Mouse (Mus musculus): Measurements from ENCODE around the gene Ndufb4. TPM values are rescaled to one million over a fixed set of nuclear protein-coding genes. Genes with fewer than 3 reads are reported as not detected.
A peak's percentile ranks its signal among the peaks of the same experiment; 100 is the strongest.

The Ndufb4 gene
- total RNA-seq, 2 experiments from 2014 or later, result 70.0 to 84.8 TPM

DNA sequence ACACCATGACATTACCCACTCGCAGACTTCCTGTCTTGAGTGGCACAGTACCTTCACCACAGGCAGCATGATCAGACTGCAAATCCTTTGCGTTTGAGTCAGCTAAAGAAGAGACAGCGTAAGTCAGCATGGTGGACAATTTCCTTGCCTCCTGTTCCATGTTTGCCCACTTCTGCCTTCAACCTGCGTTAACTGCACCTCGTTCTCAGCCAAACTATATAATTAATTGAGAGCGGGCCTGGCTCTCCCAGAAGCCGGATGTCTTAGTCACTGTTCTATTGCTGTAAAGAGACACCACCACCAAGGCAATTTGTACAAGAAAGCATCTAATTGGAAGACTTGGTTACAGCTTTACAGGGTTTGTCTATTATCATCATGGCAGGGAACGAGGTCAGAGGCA, 26.6 kb upstream of the Ndufb4 start:
- no peak for DNase-seq (ENCODE audit: low spot score in 2 of 2)

DNA sequence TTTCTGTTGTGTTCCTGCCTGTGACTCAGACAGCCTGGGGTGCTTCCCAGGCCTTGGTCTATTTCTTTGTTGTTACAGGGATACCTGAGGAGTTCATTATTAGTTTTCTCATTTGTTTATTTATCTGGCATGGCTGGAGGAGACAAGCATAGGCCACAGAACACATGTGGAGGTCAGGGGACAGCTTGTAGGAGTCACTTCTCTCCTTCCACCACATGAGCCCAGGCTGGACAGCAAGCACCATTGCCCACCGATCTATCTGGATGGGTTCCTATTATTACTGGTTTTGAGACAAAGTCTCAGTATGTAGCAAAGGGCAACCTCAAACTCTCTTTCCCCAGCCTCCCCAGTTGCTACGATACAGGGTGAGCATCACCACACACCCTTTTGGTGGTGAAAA, 26.0 kb upstream of the Ndufb4 start:
- no peak for DNase-seq (ENCODE audit: low spot score in 2 of 2)

DNA sequence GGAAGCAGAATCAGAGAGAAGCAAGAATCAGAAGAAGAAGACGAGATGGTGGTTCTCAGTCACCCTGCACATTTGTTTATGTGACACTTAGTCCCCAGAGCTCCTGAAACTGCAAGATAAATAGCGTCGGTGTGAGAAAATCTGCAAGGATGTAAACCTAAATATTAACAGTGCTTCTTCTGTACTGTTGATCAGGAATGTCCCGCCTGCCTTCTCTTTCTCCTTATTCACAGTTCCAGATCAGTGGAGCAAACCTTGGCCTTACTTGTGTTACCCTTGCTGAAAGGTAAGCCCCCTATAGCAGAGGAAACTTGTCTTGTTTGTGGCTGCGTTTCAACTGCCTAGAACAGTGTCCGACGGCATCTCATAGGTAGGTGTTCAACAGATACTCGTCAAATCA, 23.3 kb upstream of the Ndufb4 start:
- no peak for DNase-seq (ENCODE audit: low spot score in 2 of 2)

DNA sequence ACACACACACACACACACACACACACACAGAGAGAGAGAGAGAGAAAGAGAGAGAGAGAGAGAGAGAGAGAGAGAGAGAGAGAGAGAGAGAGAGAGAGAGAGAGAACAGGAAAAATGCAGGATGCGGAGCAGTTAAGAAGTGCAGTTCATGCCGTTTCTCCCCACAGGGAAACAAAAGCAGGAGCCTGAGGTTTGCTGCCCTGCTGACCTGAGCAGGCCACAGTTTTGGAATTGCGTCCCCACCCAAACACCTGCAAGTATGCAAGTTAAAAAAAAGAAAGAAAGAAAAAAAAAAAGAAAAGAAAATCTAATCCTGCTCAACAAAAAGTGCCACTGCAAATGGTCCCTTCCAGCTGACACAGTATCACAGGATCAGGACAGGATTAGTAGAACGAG, 22.4 kb upstream of the Ndufb4 start:
- no peak for DNase-seq (ENCODE audit: low spot score in 2 of 2)

DNA sequence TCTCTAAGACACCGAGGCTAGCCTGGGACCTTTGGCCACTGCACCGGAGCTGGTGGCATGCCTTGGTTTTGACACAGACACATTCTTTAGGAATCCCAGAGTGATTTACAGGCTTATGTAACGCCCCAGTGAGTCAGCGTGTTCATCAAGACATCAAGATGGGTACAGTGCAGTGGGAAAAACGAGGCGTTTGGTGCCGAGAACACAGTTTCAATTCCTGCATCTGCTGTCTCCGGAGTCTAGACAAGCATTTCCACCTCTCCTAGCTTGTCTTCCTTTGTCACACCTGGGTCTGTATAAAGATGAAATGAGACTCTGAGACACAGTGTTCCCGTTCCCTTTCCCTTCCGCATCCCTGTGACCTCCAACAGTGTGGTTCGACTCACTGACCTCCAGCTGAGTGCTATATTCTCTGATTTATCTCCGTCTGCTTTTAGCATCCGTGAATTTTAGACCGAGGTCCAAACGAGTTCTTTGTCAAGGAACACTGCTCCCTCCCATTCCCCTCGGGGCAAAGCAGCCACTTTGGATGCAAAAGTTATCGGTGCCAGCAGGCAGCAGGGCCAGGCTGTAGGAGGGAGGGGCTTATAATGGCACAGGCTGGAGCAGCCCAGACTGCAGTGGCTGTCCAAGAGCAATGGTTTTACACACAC, 21.9 kb upstream of the Ndufb4 start:
- peak in 1 of 2 experiments; percentile 45 for DNase-seq (ENCODE audit: low spot score in 2 of 2)

DNA sequence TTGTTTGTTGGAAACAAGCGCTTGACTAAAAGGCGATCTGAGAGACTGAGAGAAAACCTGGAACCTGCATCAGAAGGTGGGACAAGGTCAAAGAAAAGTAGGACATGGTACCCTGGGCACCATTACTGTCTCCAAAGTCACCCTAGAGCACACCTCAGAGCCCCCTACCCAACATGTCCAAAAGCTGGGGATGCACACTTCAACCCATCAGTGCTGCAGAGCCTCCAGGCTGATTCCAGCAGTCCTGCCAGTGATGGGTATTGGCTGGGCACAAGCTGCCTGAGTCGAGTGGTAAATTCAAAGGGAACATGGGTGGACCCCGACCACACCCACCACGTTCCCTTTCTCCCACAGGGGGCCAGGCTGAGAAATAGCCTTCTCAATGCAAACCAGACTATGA, 21.1 kb upstream of the Ndufb4 start:
- DNase-seq (ENCODE audit: low spot score in 2 of 2), result no peak

DNA sequence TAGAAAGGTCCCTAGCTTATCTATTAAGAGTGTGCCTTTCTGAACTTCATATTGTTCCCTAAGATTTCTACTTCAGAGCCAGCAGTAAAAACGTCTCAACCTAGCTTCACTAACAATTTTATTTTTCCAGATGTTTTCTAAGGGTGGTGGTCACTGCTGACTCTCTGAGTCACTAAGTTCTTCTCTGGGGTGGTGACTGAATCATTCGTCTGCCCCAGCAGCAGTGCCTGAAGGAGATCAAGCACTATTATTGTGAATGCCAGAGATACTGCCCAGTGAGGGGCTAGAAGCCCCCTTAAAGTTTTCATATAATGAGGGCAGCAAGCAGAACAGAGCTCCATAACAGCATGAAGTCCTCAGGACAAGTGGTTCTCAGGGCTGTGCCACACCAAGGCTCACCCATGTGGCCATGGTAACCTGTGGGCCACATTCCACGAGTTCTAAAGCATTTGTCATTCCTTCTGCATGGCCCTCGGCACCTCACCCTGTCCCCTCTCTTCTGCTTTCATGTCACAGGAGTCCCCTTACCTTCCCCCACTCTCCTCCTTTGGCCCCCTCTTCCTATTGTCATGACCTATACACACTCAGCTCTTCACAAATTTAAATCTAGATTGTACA, 16.5 kb upstream of the Ndufb4 start:
- DNase-seq (ENCODE audit: low spot score in 2 of 2), result no peak

DNA sequence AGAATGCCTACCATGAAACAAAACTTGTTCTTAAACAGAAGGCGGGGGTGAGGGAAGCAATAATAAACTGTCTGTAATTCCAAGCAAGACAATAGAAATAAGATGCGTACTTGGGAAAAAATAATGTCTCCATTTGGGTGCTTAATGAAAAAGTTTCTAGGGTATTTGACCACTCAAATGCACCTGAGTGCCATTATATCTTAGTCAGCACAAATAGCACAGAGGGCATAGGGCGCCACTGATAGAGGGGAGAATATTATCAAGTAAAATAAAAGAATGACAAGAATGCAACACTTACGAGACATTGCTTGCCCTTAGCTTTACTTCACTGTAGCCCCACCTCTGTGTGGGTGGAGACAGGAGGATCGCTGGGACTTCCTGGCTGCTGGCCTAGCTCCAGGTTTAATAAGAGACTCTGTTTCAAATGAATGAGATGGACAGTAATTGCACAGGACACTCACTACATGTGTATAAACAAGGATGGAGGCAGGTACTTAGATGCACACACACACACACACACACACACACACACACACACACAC, 11.2 kb upstream of the Ndufb4 start:
- no peak for DNase-seq (ENCODE audit: low spot score in 2 of 2)

DNA sequence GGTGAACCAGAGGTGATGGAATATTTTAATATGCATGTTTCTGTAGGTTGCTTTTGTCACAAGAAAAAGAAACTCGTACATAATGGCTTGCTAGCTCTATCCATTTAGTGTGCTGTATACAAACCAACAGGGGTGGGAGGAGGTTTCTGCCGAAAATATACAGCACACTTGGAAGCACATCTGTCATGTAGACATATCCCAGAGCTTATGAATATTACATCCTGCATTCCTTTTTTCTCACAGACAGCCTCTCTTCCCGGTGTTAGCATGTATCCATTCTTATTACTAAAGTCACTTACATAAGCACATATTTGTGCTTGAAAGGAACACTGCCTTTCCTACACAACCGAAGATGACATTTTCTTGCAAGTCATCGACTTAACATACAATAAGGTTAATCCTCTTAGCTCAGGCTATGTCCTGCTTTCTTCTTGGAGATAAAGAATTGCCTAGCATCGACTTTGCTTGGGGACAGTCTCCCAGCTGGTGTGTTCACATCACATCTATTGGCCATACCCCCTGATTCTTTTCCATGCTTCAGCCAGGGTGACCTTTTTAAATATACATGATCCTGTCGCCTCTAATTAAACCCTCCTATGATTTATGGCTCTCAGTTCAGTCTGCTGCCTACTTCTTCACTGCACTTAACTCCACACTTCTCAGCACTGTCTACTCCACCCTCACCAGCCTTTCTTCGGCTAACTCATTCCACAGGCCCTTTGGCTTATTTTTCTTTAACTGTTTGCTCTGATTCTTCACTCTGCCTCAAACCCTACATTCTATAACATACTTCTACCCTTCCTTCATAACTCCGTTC, 9.6 kb upstream of the Ndufb4 start:
- DNase-seq (ENCODE audit: low spot score in 2 of 2), result no peak

DNA sequence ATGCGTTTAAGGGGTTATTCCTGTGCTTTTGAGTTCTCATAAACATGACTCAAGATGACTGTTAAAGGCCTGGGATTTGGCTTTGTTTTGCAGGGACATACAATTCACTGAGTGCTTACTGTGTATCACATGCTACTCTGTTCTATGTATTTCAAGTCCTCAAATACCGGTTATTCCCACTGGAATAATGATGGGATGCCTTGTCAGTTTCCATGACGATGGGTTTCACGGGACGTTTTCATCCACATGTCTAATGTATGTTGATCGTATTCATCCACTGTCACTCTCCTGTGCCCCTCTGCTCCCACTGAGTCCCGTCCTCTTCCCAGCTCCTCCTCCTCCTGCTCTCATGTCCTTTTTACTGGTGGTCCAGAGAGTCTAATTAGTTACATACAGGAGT, 2.5 kb upstream of the Ndufb4 start:
- DNase-seq (ENCODE audit: low spot score in 2 of 2), result no peak

DNA sequence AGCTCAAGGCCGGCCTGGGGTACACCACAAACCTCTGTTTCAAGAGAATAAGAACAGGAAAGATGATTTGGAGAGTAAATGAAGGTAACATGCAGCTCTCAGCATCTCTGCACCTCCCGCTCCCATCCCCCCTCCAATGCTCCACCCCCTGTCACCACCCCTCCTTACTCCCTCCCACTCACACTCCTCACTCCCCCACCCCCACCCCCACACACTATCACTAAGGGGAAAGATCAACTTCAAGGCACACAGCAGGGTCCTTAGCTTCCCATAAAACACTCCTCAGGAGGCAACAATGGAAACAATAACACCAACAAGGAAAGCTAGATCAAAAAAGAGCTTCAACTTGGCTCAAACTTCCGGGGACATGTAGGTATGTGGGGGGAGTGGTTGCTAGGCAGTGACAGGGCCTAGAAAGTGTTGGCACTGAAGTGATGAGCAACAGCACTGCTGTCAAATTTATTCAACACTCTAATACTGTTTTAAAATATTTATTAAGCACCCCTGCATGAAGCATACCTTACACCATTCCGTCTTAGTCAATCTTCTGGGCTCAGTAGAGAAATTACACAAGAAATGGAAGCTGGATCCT, 1.6 kb upstream of the Ndufb4 start:
- DNase-seq (ENCODE audit: low spot score in 2 of 2), result peak in 1 of 2 experiments; percentile 36

DNA sequence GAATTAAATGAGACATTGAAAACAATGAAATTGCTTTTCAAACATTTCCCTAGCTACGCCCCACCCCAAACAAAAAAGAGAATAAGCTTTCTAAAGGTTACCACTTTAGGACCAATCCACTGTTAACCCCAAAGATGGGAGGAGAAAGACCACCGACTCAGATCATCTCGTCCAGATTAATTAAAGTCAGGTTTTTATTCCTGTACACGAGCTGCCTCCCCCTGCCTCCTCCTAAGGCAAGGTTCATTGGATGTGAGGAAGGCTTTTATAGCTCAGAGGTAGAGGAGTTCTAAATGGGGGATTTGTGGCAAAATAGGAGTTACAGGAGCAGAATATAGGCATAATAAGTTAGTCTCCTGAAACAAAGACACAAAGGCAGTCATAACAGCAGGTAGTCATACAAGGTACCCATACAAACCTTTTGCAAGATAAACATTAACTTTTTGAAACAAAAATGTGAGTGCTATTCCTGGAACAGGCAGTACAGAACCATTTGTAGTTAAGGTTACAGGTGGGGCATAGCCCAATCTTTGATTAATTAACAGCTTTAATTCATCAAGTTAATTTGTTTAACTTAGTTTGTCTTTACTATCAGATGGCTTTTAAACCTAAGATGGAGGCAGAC, 690 bp upstream of the Ndufb4 start:
- DNase-seq (ENCODE audit: low spot score in 2 of 2), result no peak

DNA sequence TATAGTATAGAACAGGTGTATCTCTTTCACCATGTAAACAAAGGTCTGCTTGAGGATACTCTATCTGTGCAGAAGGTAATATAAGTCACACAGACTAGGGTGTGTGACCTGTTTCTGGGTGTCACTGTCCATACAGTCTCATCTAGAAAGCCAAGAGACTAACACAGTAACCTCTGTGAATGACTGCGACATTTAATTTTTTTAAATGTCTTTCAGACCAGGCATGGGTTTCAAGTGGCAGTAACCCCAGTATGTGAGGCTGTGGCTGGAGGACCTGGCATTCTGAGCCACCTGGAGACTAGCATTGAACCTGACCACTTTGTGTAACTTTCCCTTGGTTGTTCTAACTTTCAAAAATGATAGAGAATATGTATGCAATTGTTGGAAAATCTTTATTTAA, 1.2 kb downstream of the Ndufb4 start:
- DNase-seq (ENCODE audit: low spot score in 2 of 2), result no peak

DNA sequence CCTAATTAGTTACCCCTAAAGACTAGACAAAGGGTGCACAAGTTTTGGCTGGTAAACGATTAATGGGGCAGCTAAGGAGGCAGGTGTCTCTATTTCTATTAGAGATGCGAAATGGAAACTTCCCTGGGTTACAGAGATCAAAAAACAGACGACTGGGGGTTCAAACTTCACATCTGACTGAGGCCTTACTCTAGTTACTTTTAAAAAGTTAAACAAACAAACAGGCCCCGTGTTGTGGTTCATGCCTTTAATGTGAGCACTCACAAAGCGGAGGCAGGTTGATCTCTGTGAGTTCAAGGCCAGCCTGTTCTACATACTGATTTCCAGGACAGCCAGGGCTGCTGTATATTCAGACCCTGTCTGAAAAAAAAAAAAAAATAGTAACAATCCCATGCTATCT, 1.6 kb downstream of the Ndufb4 start:
- DNase-seq (ENCODE audit: low spot score in 2 of 2), result no peak

DNA sequence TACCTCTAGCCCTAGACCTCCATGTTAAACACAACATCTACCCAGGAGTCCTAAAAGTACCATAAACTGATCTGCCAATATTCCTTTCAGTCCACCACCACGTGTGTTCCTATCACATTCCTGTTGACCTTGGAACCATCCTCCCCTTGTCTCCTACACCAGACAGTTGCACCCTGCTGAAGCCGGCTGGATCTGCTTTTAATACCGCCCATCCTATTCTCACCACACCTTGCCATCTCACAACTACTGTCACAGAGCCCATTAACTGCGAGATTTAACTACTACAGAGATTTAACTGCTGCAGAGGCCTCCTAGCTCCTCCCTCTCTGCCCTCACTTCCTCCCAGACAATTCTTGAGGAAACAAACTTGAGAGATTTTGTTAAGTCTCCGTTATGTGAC, 2.8 kb downstream of the Ndufb4 start:
- DNase-seq (ENCODE audit: low spot score in 2 of 2), result no peak

DNA sequence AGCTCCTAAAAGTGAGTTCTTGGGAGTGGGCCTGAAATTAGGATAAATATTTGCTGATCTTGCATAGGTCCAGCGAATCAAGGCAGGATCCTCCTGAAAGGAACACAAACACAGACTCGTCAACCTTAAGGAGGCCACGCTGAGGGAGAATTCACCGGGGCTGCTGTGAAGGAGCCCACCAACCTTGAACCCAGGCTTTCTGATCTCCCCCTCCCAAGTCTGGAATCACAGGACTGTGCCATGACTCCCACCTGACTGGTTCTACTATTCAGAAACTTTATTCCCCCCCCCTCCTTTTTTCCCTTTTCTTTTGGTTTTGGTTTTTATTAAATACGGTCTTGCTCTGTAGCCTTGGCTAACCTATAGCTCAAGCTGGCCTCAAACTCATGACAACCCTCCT, 5.2 kb downstream of the Ndufb4 start:
- no peak for DNase-seq (ENCODE audit: low spot score in 2 of 2)

DNA sequence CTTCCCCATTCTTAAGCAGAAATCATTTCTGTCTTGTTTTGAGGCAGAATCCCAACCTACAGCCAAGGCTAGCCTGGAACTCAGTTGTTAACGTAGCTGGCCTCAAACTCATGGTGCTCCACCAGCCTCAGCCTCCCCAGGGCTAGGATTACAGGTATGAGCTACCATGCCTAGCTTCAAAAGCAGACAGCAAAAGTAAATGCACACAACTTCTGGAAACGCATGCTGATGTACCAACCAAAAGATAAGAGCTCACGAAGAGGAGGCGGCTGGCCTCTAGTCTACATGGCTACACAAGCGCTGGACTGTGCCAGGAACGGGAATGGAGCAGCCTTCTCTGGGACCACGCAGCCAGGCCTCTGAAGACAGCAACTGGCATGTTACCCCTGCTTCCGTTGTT, 6.3 kb downstream of the Ndufb4 start:
- no peak for DNase-seq (ENCODE audit: low spot score in 2 of 2)

DNA sequence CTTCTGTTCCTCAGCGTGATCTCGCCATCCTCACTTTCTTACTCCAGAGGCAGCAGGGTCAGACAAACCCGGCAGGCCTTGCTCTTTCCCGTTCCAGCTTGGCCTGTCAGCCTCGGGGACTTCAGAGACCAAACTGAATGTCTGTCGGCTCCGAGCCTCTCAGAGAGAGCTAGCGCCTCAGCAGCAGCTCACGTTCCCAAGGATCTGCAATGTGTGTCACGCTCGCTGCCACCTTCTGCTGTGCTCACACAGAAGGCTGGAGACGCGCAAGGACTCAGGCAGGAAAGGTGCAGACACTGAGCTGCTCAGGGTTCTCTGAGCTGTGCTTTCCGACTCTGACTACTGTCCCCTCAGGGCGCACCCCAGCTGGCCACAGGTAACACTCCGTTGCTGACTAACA, 7.2 kb downstream of the Ndufb4 start:
- DNase-seq (ENCODE audit: low spot score in 2 of 2), result no peak

DNA sequence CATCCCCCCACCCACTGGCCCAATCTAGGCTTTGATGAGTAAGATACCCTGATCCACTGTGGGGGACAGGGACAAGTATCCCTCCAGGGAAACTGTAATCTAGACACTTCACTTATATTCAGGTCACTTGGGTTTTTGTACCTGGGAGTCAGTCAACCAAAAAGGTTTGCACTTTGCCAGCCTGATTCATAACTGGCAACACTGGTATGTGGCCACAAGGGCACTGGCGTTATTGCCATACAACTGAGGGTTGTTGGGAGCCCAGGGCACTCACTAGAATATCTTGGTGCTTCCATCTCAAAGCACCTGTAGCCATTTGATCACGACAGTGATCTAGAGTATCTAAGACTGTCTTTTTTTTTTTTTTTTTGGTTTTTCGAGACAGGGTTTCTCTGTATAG, 8.5 kb downstream of the Ndufb4 start:
- DNase-seq (ENCODE audit: low spot score in 2 of 2), result no peak

DNA sequence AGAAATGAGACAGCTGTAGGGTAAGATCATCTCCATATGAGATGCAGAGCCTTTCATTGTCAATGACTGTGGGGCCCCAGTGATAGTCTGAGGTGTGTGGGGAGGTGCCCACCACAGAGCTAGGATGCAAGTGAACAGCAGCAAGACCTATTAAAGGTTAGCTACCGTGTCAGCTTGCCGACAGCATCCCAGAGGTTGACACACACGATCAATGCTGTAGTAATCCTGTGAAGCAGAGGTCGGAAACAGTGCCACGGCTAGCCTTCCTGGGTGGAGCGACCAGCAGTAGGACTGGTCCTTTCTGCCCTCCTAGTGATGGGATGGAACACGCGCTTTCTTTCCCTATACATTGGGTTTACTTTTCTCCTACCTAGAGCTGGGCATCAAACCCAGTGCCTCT, 9.0 kb downstream of the Ndufb4 start:
- DNase-seq (ENCODE audit: low spot score in 2 of 2), result no peak

DNA sequence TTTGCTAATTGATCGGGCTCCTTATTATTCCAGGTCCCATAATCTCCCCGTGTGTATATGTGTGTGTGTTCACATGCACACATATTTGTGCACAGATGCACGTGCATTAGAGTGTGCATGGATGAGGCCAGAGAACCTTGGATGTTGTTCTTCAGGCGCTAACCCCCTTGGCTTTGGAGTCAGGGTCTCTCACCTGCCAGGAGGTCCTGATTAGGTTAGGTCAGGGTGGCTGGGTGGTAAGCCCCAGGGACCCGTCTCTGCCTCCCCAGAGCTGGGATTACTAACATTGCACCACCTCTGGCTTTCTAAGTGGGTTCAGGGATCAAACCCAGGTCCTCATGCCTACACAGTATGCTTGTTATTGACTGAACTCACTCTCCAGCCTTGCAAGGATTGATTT, 9.8 kb downstream of the Ndufb4 start:
- no peak for DNase-seq (ENCODE audit: low spot score in 2 of 2)
